Mouse (Mus musculus) lung, adult 18-20 months (tissue): ENCODE results near the gene BC034090.
A peak's percentile ranks its signal among the peaks of the same experiment; 100 is the strongest.
"Not testable (repeated sequence)": the region's sequence is repeated elsewhere in the genome, so short reads cannot be mapped to it uniquely, and the experiment has no call there.

ENCODE experiments used
- DNase-seq, 2 experiments: peaks; one replicate each; pipeline ENCODE4 v3.0.0; 2022; ENCODE audit warnings: mixed read lengths in 2 of 2

BC034090 gene

GRCm38 (mm10) chr1:155243797-155244770 is at the start of gene BC034090:
BC034090 (minus strand) TSS chr1:155244444.
- DNase-seq = peak; percentile 30 to 55

GRCm38 (mm10) chr1:155293446-155293845 is 49.2 kb upstream of the BC034090 start:
- peak in 1 of 2 experiments; percentile 29 for DNase-seq

DNA sequence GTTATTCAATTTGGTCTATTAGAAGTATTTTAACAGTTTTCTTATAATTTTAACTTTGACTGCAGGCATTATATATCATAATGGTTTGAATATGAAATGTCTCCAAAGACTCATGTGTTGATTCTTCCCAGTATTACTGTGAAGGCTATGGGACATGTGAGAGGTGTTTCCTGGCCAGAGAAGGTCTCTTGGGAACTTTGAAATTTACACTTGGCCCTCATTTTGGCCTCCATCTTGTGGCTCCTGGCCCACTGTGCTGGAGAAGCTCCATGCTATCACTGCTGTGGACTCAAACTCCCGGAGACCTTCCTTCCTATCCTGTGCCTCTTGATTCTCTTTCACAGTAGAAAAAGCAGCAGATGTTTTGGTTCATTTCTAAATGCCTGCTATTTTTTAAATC is 45.2 kb upstream of the BC034090 start:
- DNase-seq = no peak

DNA sequence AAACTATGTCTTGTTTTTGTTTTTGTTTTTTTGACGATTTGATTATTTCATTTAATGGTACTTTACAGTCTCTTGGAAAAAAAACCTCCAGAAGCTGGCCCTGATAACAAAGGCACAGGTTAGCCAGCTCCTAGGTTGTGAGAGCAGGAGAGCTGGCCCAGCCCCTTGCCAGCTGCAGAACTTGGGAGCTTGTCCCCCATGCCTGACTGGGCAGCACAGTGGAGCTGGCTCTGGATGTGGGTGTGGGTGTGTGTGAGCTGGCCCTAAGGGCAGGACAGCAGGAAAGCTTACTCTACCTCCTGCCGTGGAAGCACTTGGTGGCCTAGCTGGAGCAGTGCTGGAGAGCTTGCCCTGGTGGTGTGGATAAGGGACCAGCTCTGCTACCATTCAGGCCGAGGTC is 43.8 kb upstream of the BC034090 start:
- DNase-seq = no peak

- no peak for DNase-seq
Observed at GRCm38 (mm10) chr1:155283808-155284207, 39.6 kb upstream of the BC034090 start.

GRCm38 (mm10) chr1:155281003-155281793 is 37.0 kb upstream of the BC034090 start:
- peak; percentile 57 to 64 for DNase-seq

DNA sequence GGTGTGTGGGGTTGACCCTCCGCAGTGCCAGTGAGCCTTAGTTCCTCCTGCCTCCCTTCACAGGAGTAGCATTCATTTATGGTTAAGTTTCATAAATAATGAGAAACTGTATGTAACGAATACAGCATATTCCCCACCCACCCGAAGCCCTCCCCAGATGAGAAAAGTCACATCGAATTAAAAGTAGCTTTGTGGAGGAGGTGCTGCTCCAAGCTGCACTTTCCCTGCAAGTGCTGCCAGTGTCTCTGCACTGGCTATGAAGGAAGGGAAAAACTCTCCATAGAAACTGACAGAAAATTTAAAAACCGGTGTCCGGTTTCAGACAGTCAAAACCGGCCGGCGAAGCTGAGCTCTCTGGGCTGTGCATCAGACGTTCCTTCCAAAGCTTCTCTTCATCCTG is 36.1 kb upstream of the BC034090 start:
- DNase-seq = no peak

DNA sequence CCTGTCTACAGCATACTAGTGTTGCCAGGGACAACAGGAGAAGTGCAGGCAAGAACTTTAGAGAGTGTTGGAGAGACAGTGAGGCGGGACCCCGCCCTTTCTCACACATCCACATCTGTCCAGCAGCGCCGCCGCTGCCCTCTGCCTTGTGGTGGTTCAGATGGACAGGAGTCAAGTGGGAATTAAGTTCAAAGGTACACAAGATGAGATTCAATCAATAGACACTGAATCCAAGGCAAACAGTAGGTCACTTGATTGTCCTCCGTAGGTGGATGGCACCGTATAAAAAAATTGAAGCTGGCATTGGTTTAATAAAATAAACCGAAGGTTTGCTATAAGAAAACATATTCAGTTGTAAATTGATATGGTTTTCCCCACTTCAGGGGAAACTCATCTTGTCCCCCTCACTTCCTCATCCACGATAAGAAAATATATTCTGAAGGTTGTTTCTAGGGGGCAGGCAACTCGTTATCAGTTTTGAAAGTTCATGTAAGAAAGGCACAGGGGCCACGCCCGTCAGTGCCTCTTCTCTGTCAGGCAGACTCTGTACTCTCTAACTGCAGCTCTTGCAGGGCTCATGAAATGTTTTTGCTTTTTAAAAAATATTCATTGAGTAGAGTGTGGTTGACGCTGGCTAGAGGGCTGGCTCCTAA is 32.3 kb upstream of the BC034090 start:
- DNase-seq = no peak

GRCm38 (mm10) chr1:155275793-155276192 is 31.5 kb upstream of the BC034090 start:
- DNase-seq = no peak

DNA sequence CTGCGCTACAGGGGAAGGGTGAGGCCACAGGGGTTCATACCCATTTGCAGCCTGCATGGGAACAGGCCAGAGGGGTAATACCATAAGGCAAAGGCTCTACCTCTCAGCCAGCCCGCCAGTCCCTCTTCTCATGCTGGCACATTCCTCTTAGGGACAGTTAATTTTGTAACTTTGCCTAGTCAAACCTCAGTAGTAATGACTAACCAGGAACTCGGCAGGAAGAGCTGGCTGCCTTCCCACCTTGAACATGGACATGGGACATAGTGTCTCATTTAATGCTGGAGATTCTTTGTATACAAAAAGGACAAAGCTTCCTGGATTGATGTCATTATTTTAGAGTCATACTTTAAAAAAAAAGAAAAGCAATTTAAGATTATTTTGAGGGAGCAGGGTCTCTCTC is 30.7 kb upstream of the BC034090 start:
- DNase-seq = peak in 1 of 2 experiments; percentile 25

DNA sequence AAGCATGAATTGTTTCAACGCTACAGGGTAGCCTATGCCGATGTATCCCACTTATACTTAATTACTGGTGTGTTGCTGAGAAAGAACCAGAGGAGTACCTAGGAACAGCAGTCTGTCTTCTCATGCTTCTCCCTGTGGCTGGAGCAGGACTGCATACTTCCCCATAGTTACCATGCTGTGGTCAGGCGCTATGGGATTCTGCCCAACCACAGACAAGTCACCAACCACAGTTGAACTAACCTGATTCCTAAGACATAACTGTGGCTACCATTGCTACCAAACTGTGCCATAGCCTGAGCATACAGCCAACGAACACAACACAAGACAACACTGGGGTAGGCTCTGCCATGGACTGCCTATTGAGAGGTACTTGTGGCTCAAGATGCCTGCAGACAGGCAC is 28.7 kb upstream of the BC034090 start:
- no peak for DNase-seq

DNA sequence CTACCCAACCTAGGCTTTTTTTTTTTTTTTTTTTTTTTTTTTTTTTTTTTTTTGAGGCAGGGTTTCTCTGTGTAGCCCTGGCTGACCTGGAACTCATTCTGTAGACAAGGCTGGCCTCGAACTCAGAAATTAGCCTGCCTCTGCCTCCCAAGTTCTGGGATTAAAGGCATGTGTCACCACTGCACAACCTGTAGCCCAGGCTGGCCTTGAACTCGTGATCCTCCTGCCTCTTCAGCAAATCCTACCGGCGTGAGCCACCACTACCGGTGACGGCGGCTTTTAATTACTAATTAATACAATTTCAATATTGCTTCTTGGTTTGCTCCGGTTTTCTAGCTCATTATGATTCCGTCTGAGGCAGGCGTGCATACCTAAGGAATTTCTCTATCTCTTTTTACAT is 18.3 kb upstream of the BC034090 start:
- DNase-seq = not testable (repeated sequence)

- no peak for DNase-seq
Observed at GRCm38 (mm10) chr1:155254309-155254708, 10.1 kb upstream of the BC034090 start.

DNA sequence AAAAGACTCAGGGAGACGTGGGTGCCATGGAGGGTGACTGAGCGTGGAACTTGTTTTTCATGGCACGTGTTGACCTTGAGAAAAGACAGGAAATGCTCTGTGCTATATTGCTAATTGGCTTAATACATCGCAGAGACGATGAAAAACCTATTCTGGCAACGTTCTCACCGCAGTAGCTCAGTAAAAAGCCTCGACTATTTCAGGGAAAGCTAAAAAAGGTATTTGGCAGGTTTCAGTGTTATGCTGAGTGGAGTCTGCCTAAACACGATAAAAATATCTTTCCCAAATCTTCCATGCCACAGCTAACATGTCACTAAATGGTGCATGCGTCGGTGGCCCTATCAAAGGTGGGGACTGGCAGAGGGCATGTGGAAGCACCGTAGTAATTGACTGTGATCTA is 8.9 kb upstream of the BC034090 start:
- DNase-seq = no peak

DNA sequence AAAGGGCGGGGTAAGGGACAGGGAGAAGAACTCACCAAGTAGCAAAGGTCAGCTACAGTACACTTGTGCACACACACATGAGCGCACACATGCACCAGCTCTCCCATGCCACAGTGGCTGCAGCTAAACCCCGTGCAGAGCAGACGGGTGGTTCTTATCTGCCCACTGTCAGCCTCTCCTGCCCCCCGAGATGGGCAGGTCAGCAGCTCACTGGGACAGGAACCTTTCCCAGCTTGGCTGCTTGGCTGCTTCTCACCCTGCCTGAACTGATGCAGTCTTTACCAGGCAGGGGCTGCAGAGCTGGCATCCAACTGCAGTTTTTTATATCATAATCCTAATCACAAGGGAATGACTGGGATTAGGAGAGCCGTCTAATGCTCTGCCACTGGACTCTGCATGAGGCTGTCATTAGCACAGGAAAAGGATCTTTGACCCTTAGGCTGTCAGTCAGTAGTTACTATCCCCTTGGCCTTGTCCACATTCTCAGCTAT is 8.4 kb upstream of the BC034090 start:
- DNase-seq = no peak

GRCm38 (mm10) chr1:155251596-155251995 is 7.4 kb upstream of the BC034090 start:
- DNase-seq = no peak

GRCm38 (mm10) chr1:155250531-155251135 is 6.4 kb upstream of the BC034090 start:
- DNase-seq = no peak

DNA sequence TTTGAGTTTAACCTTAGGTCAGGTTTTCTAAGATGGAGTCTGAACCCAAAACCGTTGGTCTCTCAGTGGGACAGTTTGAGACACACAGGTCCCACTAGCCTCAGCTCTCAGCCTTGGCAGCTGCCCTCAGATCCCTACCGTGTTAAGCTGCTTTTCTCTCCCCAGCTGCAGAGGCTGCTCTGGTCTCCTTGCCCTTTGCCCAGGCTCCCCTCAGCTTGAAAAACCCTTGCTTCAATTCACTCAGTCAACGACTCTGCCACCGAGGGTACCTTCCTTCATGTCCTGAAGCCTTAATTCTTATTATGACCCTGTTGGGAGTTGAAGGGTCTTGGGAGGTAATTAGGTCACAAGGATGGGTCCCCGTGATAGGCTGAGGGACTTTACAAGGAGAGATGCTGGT is 5.7 kb upstream of the BC034090 start:
- no peak for DNase-seq

- DNase-seq = no peak
Observed at GRCm38 (mm10) chr1:155248041-155248440, 3.8 kb upstream of the BC034090 start.

DNA sequence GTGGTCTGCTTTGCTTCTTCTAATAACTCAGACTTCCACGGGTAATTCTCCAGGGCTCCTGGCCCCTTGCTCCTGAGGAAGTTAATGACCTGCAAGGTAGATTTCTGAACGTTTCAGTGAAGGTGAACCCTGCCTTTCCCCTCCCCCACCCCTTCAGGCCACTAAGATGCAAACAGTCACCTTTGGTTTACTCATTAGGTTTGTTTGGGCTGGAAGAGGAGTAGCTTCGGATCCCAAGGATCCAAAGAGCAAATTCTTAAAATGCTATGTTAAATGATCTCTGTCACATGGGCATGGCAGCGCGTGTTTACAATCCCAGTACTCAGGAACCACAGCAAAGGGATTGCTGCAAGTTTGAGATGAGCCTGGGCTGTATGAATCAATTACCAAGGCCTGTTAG is 3.2 kb upstream of the BC034090 start:
- no peak for DNase-seq

GRCm38 (mm10) chr1:155245516-155245915 is 1.3 kb upstream of the BC034090 start:
- peak in 1 of 2 experiments; percentile 2 for DNase-seq

DNA sequence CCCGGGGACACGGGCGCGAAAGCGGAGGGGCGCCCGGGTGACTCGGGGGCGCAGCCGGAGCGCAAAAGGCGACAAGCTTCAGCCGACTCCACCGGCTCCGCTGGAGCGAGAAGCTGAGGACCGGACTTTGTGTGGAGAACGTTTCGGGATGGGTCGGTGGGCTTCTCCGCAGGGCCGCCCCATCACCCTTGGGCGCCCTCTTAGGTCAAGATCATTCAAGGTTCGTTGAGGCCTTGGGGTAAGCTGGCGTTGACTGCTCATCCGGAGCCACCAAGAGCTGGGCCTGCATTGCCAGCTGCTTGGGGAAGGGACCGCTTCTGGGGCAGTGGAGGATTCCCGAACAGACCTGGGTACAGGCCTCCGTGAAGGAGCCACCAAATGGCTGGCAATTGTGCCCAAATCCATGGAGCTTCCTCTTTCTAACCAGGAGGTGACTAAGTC is 547 bp upstream of the BC034090 start:
- DNase-seq = peak in 1 of 2 experiments; percentile 1

DNA sequence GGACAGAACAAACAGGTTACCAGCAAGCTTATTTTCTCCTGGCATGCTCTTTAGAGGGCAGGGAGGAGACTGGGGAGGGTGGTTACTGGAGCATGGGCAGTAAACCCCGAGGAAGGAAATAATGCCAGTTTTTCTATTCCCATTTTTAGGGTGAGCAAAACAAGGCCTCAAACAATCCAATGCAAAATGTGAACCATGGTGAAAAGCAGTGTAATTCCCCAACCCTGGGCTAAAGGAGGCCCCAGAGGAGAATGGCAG is 1.8 kb downstream of the BC034090 start:
- no peak for DNase-seq
